Mouse (Mus musculus) small intestine, adult 2 months (tissue): ENCODE results near the gene Thy1. TPM values are rescaled to one million over a fixed set of nuclear protein-coding genes. Genes with fewer than 3 reads are reported as not detected.

Experiments
- H3K27ac ChIP-seq: fragments of 200-500 bp; 2 replicates; pipeline ENCODE4 v1.5.1; 2012; ENCODE audit warnings: low read depth, low read length, control low read depth, inconsistent platforms; ENCODE audit not compliant: insufficient read depth
- H3K27me3 ChIP-seq: fragments of 200-500 bp; 2 replicates; pipeline ENCODE4 v1.6.1; 2012; ENCODE audit warnings: mild to moderate bottlenecking, moderate library complexity, low read length, inconsistent platforms; ENCODE audit not compliant: control insufficient read depth, insufficient read depth
- H3K36me3 ChIP-seq: fragments of 200-500 bp; 2 replicates; pipeline ENCODE4 v1.6.1; 2012; ENCODE audit warnings: mild to moderate bottlenecking, low read length, control low read depth, inconsistent platforms; ENCODE audit not compliant: control insufficient read depth, insufficient read depth
- H3K4me1 ChIP-seq: fragments of 200-500 bp; 2 replicates; pipeline ENCODE4 v1.6.1; 2012; ENCODE audit warnings: low read length, inconsistent platforms, mixed read lengths; ENCODE audit not compliant: control insufficient read depth, insufficient read depth, insufficient read length
- H3K4me3 ChIP-seq: fragments of 200-500 bp; 2 replicates; pipeline ENCODE4 v1.5.1; 2012; ENCODE audit warnings: low read depth, mild to moderate bottlenecking, control low read depth, inconsistent platforms, low read length, moderate library complexity
- CTCF ChIP-seq: fragments of 200-500 bp; IDR thresholded peaks from 2 replicates; pipeline ENCODE4 v1.5.1; 2012; ENCODE audit warnings: low read depth, mild to moderate bottlenecking, control low read depth, inconsistent platforms, low read length, moderate library complexity, mixed read lengths; ENCODE audit not compliant: insufficient replicate concordance, insufficient read length; ENCODE audit errors: extremely low read depth
- POLR2A ChIP-seq: fragments of 200-500 bp; IDR thresholded peaks from 2 replicates; pipeline ENCODE4 v1.6.1; 2012; ENCODE audit warnings: low read depth, mild to moderate bottlenecking, control low read depth, inconsistent platforms, low read length, moderate library complexity
- WGBS: fragments of 180-500 bp; shearing (Covaris S2); methylation state at CpG from one replicate; pipeline ENCODE4 v1.1.7; 2018; 5-methylcytosine and 5-hydroxymethylcytosine counted together
- polyA plus RNA-seq: library from polyadenylated mRNA; depleted of rRNA; stranded (reverse); fragments of >200 nt; gene quantifications from 2 replicates; pipeline ENCODE4 v1.2.3, GENCODE M21; 2012

Thy1 gene
- polyA plus RNA-seq, 1 experiment: 20.7 TPM

DNA sequence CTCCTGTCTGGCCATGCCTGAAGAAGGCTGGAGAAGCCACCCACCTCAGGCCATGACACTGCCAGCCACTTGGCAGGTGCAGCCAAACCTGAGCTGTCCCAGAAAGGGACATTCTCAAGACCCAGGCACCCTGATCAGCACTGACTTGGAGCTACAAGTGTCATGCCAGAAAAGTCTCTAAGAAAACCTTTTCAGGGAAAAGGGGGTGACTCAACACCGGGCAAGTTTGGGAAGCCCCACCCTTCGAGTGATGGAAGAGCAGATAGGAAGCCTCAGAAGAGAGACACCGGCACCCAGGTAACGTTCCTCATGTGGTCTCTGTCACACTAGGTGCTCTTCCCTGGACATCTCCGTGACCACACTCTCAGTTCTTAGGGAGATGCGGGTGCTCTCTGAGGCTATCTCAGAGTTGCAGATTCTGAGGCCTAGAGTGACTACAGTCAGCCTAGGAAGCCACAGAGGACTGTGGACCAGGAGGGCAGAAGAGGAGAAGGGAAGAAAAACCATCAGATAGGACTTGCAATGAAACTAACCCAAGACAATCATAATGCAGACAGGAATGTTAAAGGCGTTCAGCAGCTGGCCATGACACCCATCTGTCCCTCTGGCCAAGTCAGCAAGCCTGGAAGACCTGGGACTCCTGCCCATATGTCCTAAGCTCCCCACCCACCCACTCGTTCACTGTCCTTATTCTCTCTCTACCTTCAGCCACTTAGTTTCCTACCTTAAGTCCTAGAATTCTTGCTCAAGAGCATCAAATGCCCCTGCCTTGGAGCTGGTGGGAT, 6.4 kb downstream of the Thy1 start:
- Histone ChIP-seq H3K27ac (no peak overlapping the region), H3K4me3 (no peak overlapping the region), H3K36me3 (no peaks in the 10 kb centered on the region), H3K27me3 (peaks cover 2% of the 10 kb centered on the region; the same call in 1 of the 2 replicates), H3K4me1 (no peaks in the 10 kb centered on the region)
- WGBS: 79% methylated on average over 8 of the region's 8 CpGs
- TF ChIP-seq POLR2A (no peak), CTCF (no peak)

DNA sequence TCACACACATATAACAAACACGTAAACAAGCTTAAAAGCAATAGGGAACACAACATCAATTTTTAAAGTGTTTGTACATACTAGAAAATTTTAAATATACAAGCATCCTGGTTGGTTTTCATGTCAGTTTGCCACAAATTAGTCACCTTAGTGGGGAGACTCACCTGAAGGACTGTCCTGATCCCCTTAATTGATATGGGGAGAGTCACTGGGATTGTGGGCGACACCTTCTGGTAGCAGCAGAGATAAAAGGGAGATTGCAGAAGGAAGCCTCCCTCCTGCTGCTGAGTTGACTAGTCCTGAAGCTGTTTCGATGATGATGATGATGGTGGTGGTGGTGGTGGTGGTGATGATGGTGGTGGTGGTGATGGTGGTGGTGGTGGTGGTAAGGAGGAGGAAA, 9.7 kb downstream of the Thy1 start:
- no peak overlapping the region for H3K27ac ChIP-seq
- TF ChIP-seq POLR2A: no peak
- TF ChIP-seq CTCF: no peak
- 66% methylated on average over 3 of the region's 3 CpGs for WGBS
- no peaks in the 10 kb centered on the region for H3K4me1 ChIP-seq
- no peak overlapping the region for H3K4me3 ChIP-seq
- no peaks in the 10 kb centered on the region for H3K36me3 ChIP-seq
- H3K27me3 ChIP-seq: no peaks in the 10 kb centered on the region

DNA sequence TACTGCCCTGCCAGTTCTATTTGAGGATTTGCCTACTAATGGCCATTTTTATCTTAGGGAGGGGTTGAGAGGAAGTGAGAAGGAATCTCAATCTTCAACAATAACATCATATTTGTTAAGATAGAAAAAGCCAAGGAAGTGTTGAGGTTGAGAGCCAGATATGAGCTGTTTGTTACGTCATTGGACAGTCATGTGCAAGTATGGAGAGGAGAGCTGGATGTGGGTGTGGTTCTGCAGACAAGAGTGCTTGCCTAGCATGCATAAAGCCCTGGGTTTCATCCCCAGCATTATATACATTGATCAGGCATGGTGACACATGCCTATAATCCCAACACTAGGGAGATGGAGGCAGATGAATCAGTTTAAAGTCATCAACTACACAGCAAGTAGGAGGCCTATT, 10.8 kb downstream of the Thy1 start:
- TF ChIP-seq CTCF: no peak
- no peak for TF ChIP-seq POLR2A
- Histone ChIP-seq H3K27ac (no peak overlapping the region), H3K4me1 (no peaks in the 10 kb centered on the region), H3K36me3 (no peaks in the 10 kb centered on the region), H3K4me3 (no peak overlapping the region), H3K27me3 (no peaks in the 10 kb centered on the region)
- 27% methylated on average over 1 of the region's 1 CpGs for WGBS

DNA sequence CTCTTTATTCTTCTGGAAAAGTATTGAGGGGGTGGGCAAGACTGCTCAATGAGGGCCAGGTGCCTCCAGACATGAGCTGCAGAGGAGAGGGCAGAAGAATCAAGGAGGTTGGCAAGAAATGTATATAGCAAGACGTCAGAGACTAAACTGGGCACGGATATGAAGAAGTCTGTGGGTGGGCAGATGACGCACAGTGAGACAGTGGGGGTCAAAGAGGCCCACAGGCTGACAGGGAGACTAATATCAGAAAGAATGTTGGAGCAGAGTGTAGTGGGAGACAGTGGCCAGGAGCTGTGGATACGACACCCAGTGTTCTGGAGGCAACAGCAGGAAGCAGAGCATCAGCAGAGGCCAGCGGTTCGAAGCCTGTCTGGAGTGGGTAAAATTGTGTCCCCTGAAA, 15.4 kb downstream of the Thy1 start:
- no peak overlapping the region for H3K4me3 ChIP-seq
- no peaks in the 10 kb centered on the region for H3K4me1 ChIP-seq
- WGBS: 85% methylated on average over 6 of the region's 6 CpGs
- no peaks in the 10 kb centered on the region for H3K27me3 ChIP-seq
- H3K27ac ChIP-seq: no peak overlapping the region
- H3K36me3 ChIP-seq: no peaks in the 10 kb centered on the region
- no peak for TF ChIP-seq CTCF
- no peak for TF ChIP-seq POLR2A

DNA sequence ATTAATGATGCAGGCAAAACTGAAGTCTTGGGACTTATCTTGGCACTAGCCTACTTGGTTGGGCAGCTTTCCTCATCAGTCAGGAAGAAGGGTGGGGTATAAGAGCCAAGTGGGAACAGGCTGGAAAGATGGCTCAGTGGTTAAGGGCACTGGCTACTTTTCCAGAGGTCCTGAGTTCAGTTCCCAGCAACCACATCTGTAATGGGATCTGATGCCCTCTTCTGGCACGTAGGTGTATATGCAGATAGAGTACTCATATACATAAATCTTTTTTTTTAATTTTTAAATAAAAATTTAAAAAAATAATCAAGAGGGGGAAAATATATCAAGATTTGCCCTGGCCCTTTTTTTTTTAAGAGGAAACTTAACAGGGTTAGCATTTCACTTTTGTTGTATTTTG, 22.0 kb downstream of the Thy1 start:
- Histone ChIP-seq H3K27ac (no peak overlapping the region), H3K4me3 (no peak overlapping the region), H3K27me3 (no peaks in the 10 kb centered on the region), H3K36me3 (no peaks in the 10 kb centered on the region), H3K4me1 (peaks cover 3% of the 10 kb centered on the region; the same call in 1 of the 2 replicates)
- 43% methylated on average over 1 of the region's 1 CpGs for WGBS
- TF ChIP-seq CTCF (no peak), POLR2A (no peak)

DNA sequence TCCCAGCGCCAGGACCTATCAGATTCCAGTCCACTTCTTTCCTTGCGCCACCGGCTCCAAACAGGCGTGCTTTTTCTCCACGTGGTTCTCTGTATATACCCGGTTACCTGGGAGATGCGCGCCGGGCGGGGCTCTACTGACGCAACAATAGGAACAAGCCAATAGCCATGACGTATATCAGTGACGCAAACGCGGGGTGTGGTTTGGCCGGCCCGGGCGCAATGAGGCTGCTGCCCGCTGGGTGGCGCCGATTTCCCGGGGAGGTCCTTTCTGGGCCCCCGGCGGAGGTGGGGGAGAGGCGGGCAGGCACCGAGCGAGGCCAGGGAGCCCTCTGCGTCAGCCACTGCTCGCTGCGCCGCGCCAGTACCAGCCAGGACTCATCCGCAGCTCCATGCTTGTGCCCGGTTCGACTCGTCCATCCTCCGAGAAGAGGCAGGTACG, 23.6 kb downstream of the Thy1 start, which contains the start of gene Usp2:
Gene Usp2 (plus strand): TSS at position 237 of the 441 bp plus-strand sequence.
- Histone ChIP-seq H3K27me3 (no peaks in the 10 kb centered on the region), H3K27ac (no peak within 1 kb of the TSS), H3K4me3 (peak within 1 kb of the TSS; percentile 56), H3K36me3 (no peaks in the 10 kb centered on the region), H3K4me1 (peaks cover 3% of the 10 kb centered on the region; the same call in 1 of the 2 replicates)
- peak; percentile 74 for TF ChIP-seq CTCF
- no peak for TF ChIP-seq POLR2A
- under 1% methylated on average over 38 of the region's 38 CpGs for WGBS

DNA sequence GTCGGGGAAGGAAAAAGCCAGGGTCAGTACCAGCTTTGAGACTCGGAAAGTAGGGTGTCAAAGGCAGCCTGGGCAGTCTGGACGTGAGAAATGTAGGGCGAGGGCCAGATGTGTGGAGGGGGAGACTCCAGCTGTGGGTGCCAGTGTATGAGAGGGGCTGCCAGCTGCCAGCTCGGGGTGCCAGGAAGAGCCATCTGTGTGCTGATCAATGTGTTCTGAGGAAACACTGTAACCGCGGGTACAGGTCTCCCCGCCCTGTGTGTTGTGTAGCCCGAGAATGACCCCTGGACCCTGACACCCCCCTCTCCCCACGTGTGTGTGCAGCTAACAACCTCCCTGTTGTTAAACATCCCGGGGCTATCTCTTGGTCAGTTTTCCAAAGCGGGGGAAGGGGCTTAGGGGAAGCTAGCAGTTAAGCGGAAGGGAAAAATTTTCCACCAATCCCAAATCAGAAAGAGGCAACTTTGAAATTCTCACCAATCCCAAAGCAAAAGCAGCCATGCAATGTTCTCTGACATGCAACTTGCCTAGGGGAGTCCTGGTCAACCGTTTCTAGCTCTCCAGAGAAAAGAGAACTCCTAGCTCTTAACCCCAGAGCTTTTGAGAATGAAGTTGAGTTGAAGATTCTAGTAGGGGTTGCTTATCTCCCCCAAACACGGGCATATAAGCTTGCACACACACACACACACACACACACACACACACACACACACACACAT, 24.2 kb downstream of the Thy1 start:
- H3K36me3 ChIP-seq: no peaks in the 10 kb centered on the region
- peak overlapping the region; percentile 56 for H3K4me3 ChIP-seq
- H3K4me1 ChIP-seq: peaks cover 3% of the 10 kb centered on the region; the same call in 1 of the 2 replicates
- H3K27ac ChIP-seq: no peak overlapping the region
- TF ChIP-seq POLR2A (no peak), CTCF (no peak)
- WGBS: 6% methylated on average over 15 of the region's 15 CpGs
- H3K27me3 ChIP-seq: no peaks in the 10 kb centered on the region
